Mouse (Mus musculus): ENCODE data around the gene Pramef25.
"Not testable (repeated sequence)": the region's sequence is repeated elsewhere in the genome, so short reads cannot be mapped to it uniquely, and the experiment has no call there.

GRCm38 (mm10) chr4:143900280-143900679 is 50.5 kb downstream of the Pramef25 start, which contains the start of gene Pramef6:
- TF ChIP-seq CTCF (IDR thresholded peaks at IDR 0.05; ENCODE audit: borderline replicate concordance, control insufficient read depth, extremely low read depth, insufficient read depth, low read length, poor library complexity); POLR2A (IDR thresholded peaks at IDR 0.05; ENCODE audit: control insufficient read depth, extremely low read depth, insufficient read depth, low read length, poor library complexity): not testable (repeated sequence)

All from thymus, adult 2 months (tissue).